26 mouse cellular contexts compared by ENCODE assay signal in the genomic region with DNA sequence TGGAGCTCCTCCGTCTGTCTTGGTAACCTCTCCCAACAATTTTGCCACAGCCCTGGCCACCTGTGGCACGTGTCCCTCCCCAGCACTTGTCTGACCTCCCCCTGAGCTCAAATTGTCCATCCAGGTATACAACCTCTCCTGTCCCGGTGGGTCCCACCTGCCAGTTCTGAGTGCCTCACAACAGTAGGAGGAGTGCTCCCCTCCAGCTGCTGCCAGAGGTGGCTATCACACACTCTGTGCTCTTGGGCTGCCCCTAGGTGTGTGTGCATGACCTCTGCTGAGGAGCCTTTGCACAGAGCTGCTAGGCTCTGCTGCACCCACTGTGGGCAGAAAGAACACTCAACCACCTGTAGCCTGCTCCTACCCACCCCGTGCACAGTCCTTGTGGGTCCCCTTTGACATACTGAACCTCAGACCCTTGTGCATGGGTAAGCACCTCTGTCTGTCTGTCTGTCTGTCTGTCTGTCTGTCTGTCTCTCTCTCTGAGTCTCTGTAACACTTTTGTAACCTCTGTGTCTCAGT. TPM values are rescaled to one million over a fixed set of nuclear protein-coding genes. Genes with fewer than 3 reads are reported as not detected.
"Had no signal": no experiment of that assay in that cellular context is flagged by ENCODE, and none has a peak within 500 bp of the region (broad histone marks: within the 10 kb centered on the region; RNA-seq: fewer than 3 reads in every experiment).

No protein-coding gene starts in this region.

RNA-seq across cellular contexts. Expression of gene Tcp10b, which starts 7.0 kb away (rescaled TPM):
- total RNA-seq: heart, adult 18-20 months; hindbrain, postnatal 0 days had no signal
- polyA plus RNA-seq: heart, embryonic 10.5 days; heart, embryonic 13.5 days; kidney, embryonic 15.5 days; limb, embryonic 10.5 days; limb, embryonic 13.5 days; liver, adult 2 months; liver, embryonic 13.5 days had no signal

RNA-seq across cellular contexts. Expression of gene Gpr31b, which starts 15.8 kb away (rescaled TPM):
- total RNA-seq: gastrocnemius, adult 18-20 months; gastrocnemius, adult 8-10 months; gastrocnemius, postnatal 14 days; gastrocnemius, postnatal 36 days; heart, adult 8-10 months; heart, postnatal 10 days; layer of hippocampus, adult 2 months; layer of hippocampus, postnatal 25 days; left cerebral cortex, adult 2 months; left cerebral cortex, postnatal 36 days; liver, adult 2 months had no signal
- polyA plus RNA-seq: forebrain, postnatal 0 days; heart, embryonic 10.5 days; heart, embryonic 13.5 days; heart, embryonic 15.5 days; hindbrain, embryonic 10.5 days; hindbrain, embryonic 12.5 days; hindbrain, postnatal 0 days; intestine, embryonic 14.5 days; intestine, embryonic 16.5 days; limb, embryonic 10.5 days; limb, embryonic 13.5 days; limb, embryonic 15.5 days; liver, adult 2 months; liver, embryonic 13.5 days had no signal
